Mouse (Mus musculus) spleen, adult 2 months (tissue): ENCODE measurements around the gene Agpat3. TPM values are rescaled to one million over a fixed set of nuclear protein-coding genes. Genes with fewer than 3 reads are reported as not detected.
A peak's percentile ranks its signal among the peaks of the same experiment; 100 is the strongest.

Experiments
- DNase-seq, 2 experiments: peaks; one replicate each; pipeline versions ENCODE4 v3.0.0 to v3.0.0-alpha.2; 2012 to 2021; ENCODE audit warnings: low spot score in 2 of 2, low read depth in 1 of 2
- H3K27ac ChIP-seq: fragments of 200-500 bp; 2 replicates; pipeline ENCODE4 v1.5.1; 2012; ENCODE audit warnings: low read length, inconsistent platforms; ENCODE audit not compliant: insufficient read depth
- H3K27me3 ChIP-seq: fragments of 200-500 bp; 2 replicates; pipeline ENCODE4 v1.6.1; 2012; ENCODE audit warnings: mild to moderate bottlenecking, moderate library complexity, low read length, inconsistent platforms; ENCODE audit not compliant: control insufficient read depth, insufficient read depth
- H3K36me3 ChIP-seq: fragments of 200-500 bp; 2 replicates; pipeline ENCODE4 v1.6.1; 2012; ENCODE audit warnings: mild to moderate bottlenecking, low read length, inconsistent platforms; ENCODE audit not compliant: control insufficient read depth, insufficient read depth
- H3K4me1 ChIP-seq: fragments of 200-500 bp; 2 replicates; pipeline ENCODE4 v1.6.1; 2011; ENCODE audit warnings: inconsistent platforms; ENCODE audit not compliant: control insufficient read depth, insufficient read depth, insufficient read length
- H3K4me3 ChIP-seq: fragments of 200-500 bp; 2 replicates; pipeline ENCODE4 v1.5.1; 2011; ENCODE audit warnings: mild to moderate bottlenecking, inconsistent platforms; ENCODE audit not compliant: insufficient read depth, insufficient read length; ENCODE audit errors: extremely low read depth
- CTCF ChIP-seq: fragments of 200-500 bp; IDR thresholded peaks from 2 replicates; pipeline ENCODE4 v1.5.1; 2011; ENCODE audit warnings: mild to moderate bottlenecking, inconsistent platforms; ENCODE audit not compliant: insufficient read depth, insufficient read length, insufficient replicate concordance; ENCODE audit errors: extremely low read depth
- POLR2A ChIP-seq: fragments of 200-500 bp; IDR thresholded peaks from 2 replicates; pipeline ENCODE4 v1.6.1; 2011; ENCODE audit warnings: low read depth, low read length, inconsistent platforms
- WGBS: fragments of 180-500 bp; shearing (Covaris S2); methylation state at CpG from one replicate; pipeline ENCODE4 v1.1.7; 2018; 5-methylcytosine and 5-hydroxymethylcytosine counted together
- polyA plus RNA-seq: library from polyadenylated mRNA; depleted of rRNA; stranded (reverse); fragments of >200 nt; gene quantifications from 2 replicates; pipeline ENCODE4 v1.2.3, GENCODE M21; 2012; rRNA removed

Gene Agpat3
- polyA plus RNA-seq, 1 experiment, result 177 TPM

DNA sequence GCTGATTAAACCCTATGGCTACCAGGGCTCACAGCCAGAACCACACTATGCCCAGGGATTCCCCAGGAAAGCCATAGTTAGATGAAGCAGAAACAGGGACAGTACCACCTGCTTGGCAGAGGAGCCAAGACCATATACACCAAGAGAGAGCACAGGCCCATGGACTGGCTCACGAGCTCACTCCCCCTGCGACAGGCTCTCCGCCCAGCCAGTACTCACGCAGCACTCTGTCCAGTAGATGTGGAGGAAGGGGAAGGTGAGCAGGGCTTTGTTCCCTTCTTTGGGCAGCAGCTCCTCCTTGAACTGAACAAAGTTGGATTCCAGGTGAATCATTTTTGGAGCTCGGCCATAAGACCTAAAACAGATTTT, 123.7 kb downstream of the Agpat3 start:
- Histone ChIP-seq H3K27ac (peak overlapping the region; percentile 28; the same call in 1 of the 2 replicates), H3K4me1 (0 out of 2 replicates have a peak, but pooled peaks cover 2% of the 10 kb centered on the region), H3K36me3 (peaks cover 18% of the 10 kb centered on the region), H3K27me3 (no peaks in the 10 kb centered on the region), H3K4me3 (no peak overlapping the region)
- no peak for DNase-seq
- TF ChIP-seq CTCF, result no peak
- TF ChIP-seq POLR2A, result no peak
- WGBS, result 91% methylated on average over 5 of the region's 5 CpGs

DNA sequence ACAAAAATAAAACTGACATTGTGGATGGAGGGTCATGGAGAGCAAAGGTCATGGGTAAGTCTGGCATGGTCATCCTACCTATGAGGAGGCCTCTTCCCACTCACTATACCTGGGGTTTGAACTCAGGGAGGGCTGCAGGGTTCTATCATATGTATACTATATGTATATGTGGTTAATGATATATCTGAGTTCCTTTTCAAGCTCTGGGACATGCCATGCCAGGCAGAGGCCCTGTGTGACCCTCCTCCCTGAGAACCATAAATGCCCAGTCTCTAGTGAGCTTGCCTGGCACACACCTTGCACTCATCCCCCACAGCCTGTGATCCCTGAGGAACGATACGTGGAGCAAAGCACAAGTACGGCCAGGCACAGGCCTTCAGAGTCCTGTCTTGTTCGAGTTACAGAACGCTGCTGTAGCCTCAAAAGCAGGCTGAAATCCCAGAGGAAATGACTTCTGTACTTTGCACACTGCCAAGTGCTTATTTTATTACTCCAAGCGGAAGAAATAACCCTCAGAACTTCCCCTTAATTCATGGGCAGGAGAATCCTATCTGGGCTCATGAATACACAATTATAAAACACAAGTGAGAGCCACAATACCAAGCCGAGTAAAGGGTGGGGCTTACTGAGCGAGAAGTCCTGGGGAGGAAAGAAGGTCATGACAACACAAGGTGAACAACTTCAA, 124.3 kb downstream of the Agpat3 start:
- 56% methylated on average over 8 of the region's 8 CpGs for WGBS
- Histone ChIP-seq H3K36me3 (peaks cover 20% of the 10 kb centered on the region), H3K4me1 (0 out of 2 replicates have a peak, but pooled peaks cover 2% of the 10 kb centered on the region), H3K27ac (peak overlapping the region; percentile 28; the same call in 1 of the 2 replicates), H3K27me3 (no peaks in the 10 kb centered on the region), H3K4me3 (no peak overlapping the region)
- DNase-seq, result no peak
- TF ChIP-seq POLR2A (no peak), CTCF (no peak)

- DNase-seq, result no peak
- H3K36me3 ChIP-seq, result peaks cover 30% of the 10 kb centered on the region
- H3K4me1 ChIP-seq, result no peaks in the 10 kb centered on the region
- H3K27me3 ChIP-seq, result no peaks in the 10 kb centered on the region
- TF ChIP-seq POLR2A (no peak), CTCF (no peak)
- H3K27ac ChIP-seq, result no peak overlapping the region
- no peak overlapping the region for H3K4me3 ChIP-seq
- WGBS, result 84% methylated on average over 6 of the region's 6 CpGs
Measured at GRCm38 (mm10) chr10:78224136-78224535, 128.2 kb downstream of the Agpat3 start.

GRCm38 (mm10) chr10:78222908-78223307, 129.4 kb downstream of the Agpat3 start:
- H3K4me1 ChIP-seq, result no peaks in the 10 kb centered on the region
- DNase-seq, result no peak
- H3K27me3 ChIP-seq, result no peaks in the 10 kb centered on the region
- H3K36me3 ChIP-seq, result peaks cover 29% of the 10 kb centered on the region
- WGBS, result 90% methylated on average over 4 of the region's 4 CpGs
- no peak overlapping the region for H3K27ac ChIP-seq
- H3K4me3 ChIP-seq, result no peak overlapping the region
- TF ChIP-seq CTCF, result no peak
- no peak for TF ChIP-seq POLR2A

GRCm38 (mm10) chr10:78221315-78221714, 131.0 kb downstream of the Agpat3 start:
- no peak for TF ChIP-seq CTCF
- TF ChIP-seq POLR2A, result no peak
- Histone ChIP-seq H3K27me3 (no peaks in the 10 kb centered on the region), H3K4me3 (no peak overlapping the region), H3K36me3 (peaks cover 34% of the 10 kb centered on the region), H3K4me1 (no peaks in the 10 kb centered on the region), H3K27ac (no peak overlapping the region; the same call in 1 of the 2 replicates)
- WGBS, result 96% methylated on average over 7 of the region's 7 CpGs
- DNase-seq, result no peak

- H3K4me1 ChIP-seq, result no peaks in the 10 kb centered on the region
- peaks cover 42% of the 10 kb centered on the region for H3K36me3 ChIP-seq
- H3K27ac ChIP-seq, result no peak overlapping the region
- no peaks in the 10 kb centered on the region for H3K27me3 ChIP-seq
- no peak overlapping the region for H3K4me3 ChIP-seq
- no peak for TF ChIP-seq POLR2A
- TF ChIP-seq CTCF, result no peak
- no peak for DNase-seq
- 95% methylated on average over 1 of the region's 1 CpGs for WGBS
Measured at GRCm38 (mm10) chr10:78219528-78219927, 132.8 kb downstream of the Agpat3 start.

Other genes starting within 250 kb of the Agpat3 start
- gene D10Jhu81e, start 182.7 kb downstream of the Agpat3 start, polyA plus RNA-seq, result 68.7 and 105 TPM in 2 replicates
- 11.2 and 11.7 TPM in 2 replicates for gene Pwp2, start 167.3 kb downstream of the Agpat3 start, polyA plus RNA-seq
- gene Trappc10, start 107.8 kb downstream of the Agpat3 start, polyA plus RNA-seq, result 41.8 and 45.9 TPM in 2 replicates
- gene Rrp1, start 60.6 kb upstream of the Agpat3 start, polyA plus RNA-seq, result 60.2 and 62.0 TPM in 2 replicates
- gene Cstb, start 73.2 kb upstream of the Agpat3 start, polyA plus RNA-seq, result 18.6 and 20.4 TPM in 2 replicates
- gene Pdxk, start 112.5 kb upstream of the Agpat3 start, polyA plus RNA-seq, result 13.6 and 15.2 TPM in 2 replicates
- not detected in 2 replicates for gene Olfr1358, start 164.9 kb upstream of the Agpat3 start, polyA plus RNA-seq
- gene Ilvbl, start 221.9 kb upstream of the Agpat3 start, polyA plus RNA-seq, result 33.5 and 36.8 TPM in 2 replicates
- 9.3 and 12.7 TPM in 2 replicates for gene Syde1, start 239.5 kb upstream of the Agpat3 start, polyA plus RNA-seq